Mouse (Mus musculus) gonadal fat pad, adult 2 months (tissue): Measurements from ENCODE around the gene Atp1b2. TPM values are rescaled to one million over a fixed set of nuclear protein-coding genes. Genes with fewer than 3 reads are reported as not detected.

ENCODE experiments used
- polyA plus RNA-seq: library from polyadenylated mRNA; depleted of rRNA; stranded (reverse); fragments of >200 nt; gene quantifications from 2 replicates; pipeline ENCODE4 v1.2.3, GENCODE M21; 2012; rRNA removed

The Atp1b2 gene
- polyA plus RNA-seq, 1 experiment: 12.5 TPM

Other genes with a start within 250 kb of the Atp1b2 start
- 66.3 and 80.2 TPM in 2 replicates for gene Chd3, start 236.5 kb downstream of the Atp1b2 start, polyA plus RNA-seq
- gene Naa38, start 210.5 kb downstream of the Atp1b2 start, polyA plus RNA-seq: 195 and 269 TPM in 2 replicates
- 31.8 and 36.2 TPM in 2 replicates for gene Cyb5d1, start 210.3 kb downstream of the Atp1b2 start, polyA plus RNA-seq
- gene Tmem88, start 207.7 kb downstream of the Atp1b2 start, polyA plus RNA-seq: 26.1 and 39.5 TPM in 2 replicates
- gene Kdm6b, start 192.3 kb downstream of the Atp1b2 start, polyA plus RNA-seq: 7.3 and 17.3 TPM in 2 replicates
- gene Dnah2, start 56.8 kb downstream of the Atp1b2 start, polyA plus RNA-seq: 0.88 and 1.1 TPM in 2 replicates
- gene Efnb3, start 45.7 kb downstream of the Atp1b2 start, polyA plus RNA-seq: 0.93 and 1.1 TPM in 2 replicates
- gene Wrap53, start 25.7 kb downstream of the Atp1b2 start, polyA plus RNA-seq: 13.1 and 14.9 TPM in 2 replicates
- 58.2 and 62.0 TPM in 2 replicates for gene Trp53, start 25.6 kb downstream of the Atp1b2 start, polyA plus RNA-seq
- gene Shbg, start 12.0 kb upstream of the Atp1b2 start, polyA plus RNA-seq: not detected in 2 replicates
- 10.3 and 11.2 TPM in 2 replicates for gene Sat2, start 16.1 kb upstream of the Atp1b2 start, polyA plus RNA-seq
- 69.7 and 80.8 TPM in 2 replicates for gene Fxr2, start 27.0 kb upstream of the Atp1b2 start, polyA plus RNA-seq
- 1.9 and 2.4 TPM in 2 replicates for gene Sox15, start 49.4 kb upstream of the Atp1b2 start, polyA plus RNA-seq
- 118 and 159 TPM in 2 replicates for gene Mpdu1, start 56.7 kb upstream of the Atp1b2 start, polyA plus RNA-seq
- gene Cd68, start 60.2 kb upstream of the Atp1b2 start, polyA plus RNA-seq: 31.8 and 35.9 TPM in 2 replicates
- gene Eif4a1, start 66.5 kb upstream of the Atp1b2 start, polyA plus RNA-seq: 311 and 352 TPM in 2 replicates
- gene Senp3, start 76.1 kb upstream of the Atp1b2 start, polyA plus RNA-seq: 58.7 and 72.4 TPM in 2 replicates
- 4.6 and 4.7 TPM in 2 replicates for gene Tnfsf13, start 79.8 kb upstream of the Atp1b2 start, polyA plus RNA-seq
- 21.3 and 27.6 TPM in 2 replicates for gene Tnfsf12, start 89.9 kb upstream of the Atp1b2 start, polyA plus RNA-seq
- gene Tnfsfm13, start 90.2 kb upstream of the Atp1b2 start, polyA plus RNA-seq: 4.2 and 4.9 TPM in 2 replicates
- 18.5 and 48.2 TPM in 2 replicates for gene Polr2a, start 152.7 kb upstream of the Atp1b2 start, polyA plus RNA-seq
- 0.22 and 0.51 TPM in 2 replicates for gene Slc35g3, start 156.0 kb upstream of the Atp1b2 start, polyA plus RNA-seq
- gene Zbtb4, start 160.0 kb upstream of the Atp1b2 start, polyA plus RNA-seq: 30.6 and 32.9 TPM in 2 replicates
- gene Chrnb1, start 190.0 kb upstream of the Atp1b2 start, polyA plus RNA-seq: 15.3 and 18.3 TPM in 2 replicates
- gene Fgf11, start 195.9 kb upstream of the Atp1b2 start, polyA plus RNA-seq: 6.9 and 7.7 TPM in 2 replicates
- gene Tmem102, start 199.7 kb upstream of the Atp1b2 start, polyA plus RNA-seq: 12.9 and 20.5 TPM in 2 replicates
- 0.18 and 0.47 TPM in 2 replicates for gene Gm39566, start 209.4 kb upstream of the Atp1b2 start, polyA plus RNA-seq
- gene Spem2, start 212.5 kb upstream of the Atp1b2 start, polyA plus RNA-seq: 6.8 and 9.8 TPM in 2 replicates
- 11.3 and 16.5 TPM in 2 replicates for gene Spem1, start 216.2 kb upstream of the Atp1b2 start, polyA plus RNA-seq
- 19.0 and 23.8 TPM in 2 replicates for gene Nlgn2, start 231.8 kb upstream of the Atp1b2 start, polyA plus RNA-seq
- gene Tmem256, start 232.6 kb upstream of the Atp1b2 start, polyA plus RNA-seq: 179 and 279 TPM in 2 replicates
- 60.4 and 66.9 TPM in 2 replicates for gene Plscr3, start 240.4 kb upstream of the Atp1b2 start, polyA plus RNA-seq